Mouse (Mus musculus): ENCODE measurements around the gene Ucp2.

GRCm38 (mm10) chr7:100487301-100487700, 5.8 kb upstream of the Ucp2 start:
- TF ChIP-seq CTCF (conservative IDR thresholded peaks at IDR 0.05; ENCODE audit: low read length) (no peak), NANOG (IDR thresholded peaks at IDR 0.05; ENCODE audit: borderline replicate concordance, low read length) (no peak), POU5F1 (IDR thresholded peaks at IDR 0.05; ENCODE audit: borderline replicate concordance, low read length) (no peak)
